Mouse (Mus musculus) liver, embryonic 16.5 days (tissue): ENCODE data around the gene Snrnp48. TPM values are rescaled to one million over a fixed set of nuclear protein-coding genes. Genes with fewer than 3 reads are reported as not detected.

Experiments
- ATAC-seq: fragments of 200-750 bp; cut with Nextera tagmentation; 2 replicates; pipeline ENCODE4 v1.8.0; 2017; ENCODE audit warnings: low read depth, mild to moderate bottlenecking, moderate number of reproducible peaks, moderate library complexity
- H3K27ac ChIP-seq: fragments of 300-500 bp; sonication (generic); 2 replicates; pipeline ENCODE4 v1.5.1; 2014; ENCODE audit warnings: mild to moderate bottlenecking, low read length
- H3K27me3 ChIP-seq: fragments of 300-500 bp; sonication (generic); 2 replicates; pipeline ENCODE4 v1.6.1; 2014; ENCODE audit warnings: low read depth, low read length, mixed read lengths; ENCODE audit not compliant: control insufficient read depth, insufficient read depth
- H3K36me3 ChIP-seq: fragments of 300-500 bp; sonication (generic); 2 replicates; pipeline ENCODE4 v1.6.1; 2014; ENCODE audit warnings: mild to moderate bottlenecking; ENCODE audit not compliant: control insufficient read depth, insufficient read depth
- H3K4me1 ChIP-seq: fragments of 300-500 bp; sonication (generic); 2 replicates; pipeline ENCODE4 v1.6.1; 2014; ENCODE audit warnings: low read depth, low read length, mixed read lengths; ENCODE audit not compliant: control insufficient read depth
- H3K4me2 ChIP-seq: fragments of 300-500 bp; sonication (generic); 2 replicates; pipeline ENCODE4 v1.6.1; 2014; ENCODE audit warnings: low read depth, low read length, mixed read lengths
- H3K4me3 ChIP-seq: fragments of 300-500 bp; sonication (generic); 2 replicates; pipeline ENCODE4 v1.5.1; 2014; ENCODE audit warnings: low read depth, mild to moderate bottlenecking, low read length
- H3K9ac ChIP-seq: fragments of 300-500 bp; sonication (generic); 2 replicates; pipeline ENCODE4 v1.6.1; 2014; ENCODE audit warnings: low read depth, low read length
- H3K9me3 ChIP-seq: fragments of 300-500 bp; sonication (generic); replicated peaks from 2 replicates; pipeline ENCODE4 v1.6.1; 2016; ENCODE audit warnings: low read length; ENCODE audit not compliant: control insufficient read depth
- WGBS: fragments of 180-500 bp; shearing (Covaris S2); extraction: QIAGEN DNeasy Blood & Tissue Kit; methylation state at CpG from one replicate; pipeline ENCODE4 v1.1.7; 2014; ENCODE audit not compliant: insufficient replicate concordance; 5-methylcytosine and 5-hydroxymethylcytosine counted together
- polyA plus RNA-seq: library from polyadenylated mRNA; unstranded; fragments of >200 nt; fragmentation: Nextera tagmentation; extraction: Ambion mirVana; gene quantifications from 2 replicates; pipeline ENCODE4 v1.2.1, GENCODE M21; 2015

The Snrnp48 gene
- polyA plus RNA-seq: 10.0 and 10.7 TPM in 2 replicates

DNA sequence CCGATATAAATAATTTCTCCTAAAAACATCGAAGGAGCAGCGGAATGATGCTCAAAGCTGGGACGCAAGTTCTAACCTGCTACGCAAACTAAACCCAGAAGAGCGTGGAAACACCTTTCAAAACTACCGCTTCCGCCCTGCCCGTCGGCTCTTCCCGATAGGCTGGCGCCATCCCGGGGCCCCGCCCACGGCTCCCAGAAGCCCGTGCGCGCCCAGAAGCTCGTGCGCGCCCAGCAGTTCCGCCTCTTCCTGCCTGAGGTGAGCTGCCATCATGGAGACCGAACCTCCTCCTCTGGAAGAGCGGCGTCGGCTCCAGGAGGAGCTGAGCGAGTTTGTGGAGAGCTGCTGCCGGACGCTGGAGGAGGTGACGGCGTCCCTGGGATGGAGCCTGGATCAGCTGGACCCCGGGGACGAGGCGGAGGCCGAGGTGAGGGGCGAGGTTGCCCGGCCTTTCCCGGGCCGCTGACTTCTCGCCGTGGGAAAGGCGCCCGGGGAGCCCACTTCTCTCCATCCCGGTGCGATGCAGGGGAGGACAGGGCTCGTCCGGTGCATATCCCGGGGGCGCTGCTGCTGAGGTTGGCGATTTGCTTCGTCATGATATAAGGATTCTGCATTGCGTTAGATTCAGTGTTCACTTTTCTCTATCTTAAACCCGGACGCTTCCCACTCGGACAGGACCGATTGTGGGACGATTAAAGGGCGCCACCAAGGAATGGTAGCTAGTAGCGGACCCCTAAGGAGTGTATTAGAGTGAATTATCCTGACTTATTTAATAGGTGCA lies at the start of gene Snrnp48:
Gene Snrnp48, plus strand, starts transcription at position 237 of the 781 bp plus-strand sequence.
- no peaks in the 10 kb centered on the region for H3K27me3 ChIP-seq
- H3K4me1 ChIP-seq: peaks cover 12% of the 10 kb centered on the region
- WGBS: under 1% methylated on average over 59 of the region's 59 CpGs
- H3K4me2 ChIP-seq: peak within 1 kb of the TSS; percentile 90
- peak within 1 kb of the TSS; percentile 97 for H3K4me3 ChIP-seq
- H3K9me3 ChIP-seq: no peaks in the 10 kb centered on the region
- peak within 1 kb of the TSS; percentile 95 for H3K9ac ChIP-seq
- no peaks in the 10 kb centered on the region for H3K36me3 ChIP-seq
- peak; percentile 99 for ATAC-seq
- H3K27ac ChIP-seq: peak within 1 kb of the TSS; percentile 77

GRCm38 (mm10) chr13:38155523-38155922 lies 49.2 kb upstream of the Snrnp48 start:
- ATAC-seq: no peak
- Histone ChIP-seq H3K36me3 (no peaks in the 10 kb centered on the region), H3K4me2 (no peak overlapping the region), H3K9me3 (no peaks in the 10 kb centered on the region), H3K4me3 (no peak overlapping the region), H3K9ac (no peak overlapping the region), H3K27ac (no peak overlapping the region), H3K27me3 (peaks cover 31% of the 10 kb centered on the region), H3K4me1 (no peaks in the 10 kb centered on the region; the same call in none of the 2 replicates)
- 24% methylated on average over 2 of the region's 2 CpGs for WGBS

GRCm38 (mm10) chr13:38157635-38158034 lies 47.1 kb upstream of the Snrnp48 start:
- peaks cover 9% of the 10 kb centered on the region for H3K27me3 ChIP-seq
- no peak for ATAC-seq
- H3K27ac ChIP-seq: no peak overlapping the region
- no peaks in the 10 kb centered on the region; the same call in 1 of the 2 replicates for H3K4me1 ChIP-seq
- H3K4me2 ChIP-seq: no peak overlapping the region
- no peak overlapping the region for H3K9ac ChIP-seq
- no peak overlapping the region for H3K4me3 ChIP-seq
- H3K9me3 ChIP-seq: no peaks in the 10 kb centered on the region
- 14% methylated on average over 6 of the region's 6 CpGs for WGBS
- no peaks in the 10 kb centered on the region for H3K36me3 ChIP-seq

- Histone ChIP-seq H3K9ac (no peak overlapping the region), H3K4me1 (no peaks in the 10 kb centered on the region; the same call in 1 of the 2 replicates), H3K36me3 (no peaks in the 10 kb centered on the region), H3K4me3 (no peak overlapping the region), H3K4me2 (no peak overlapping the region), H3K27ac (peak overlapping the region; percentile 44; the same call in 1 of the 2 replicates), H3K27me3 (no peaks in the 10 kb centered on the region), H3K9me3 (no peaks in the 10 kb centered on the region)
- ATAC-seq: no peak
- WGBS: 62% methylated on average over 2 of the region's 2 CpGs
Measured at GRCm38 (mm10) chr13:38162002-38162401, 42.7 kb upstream of the Snrnp48 start.

DNA sequence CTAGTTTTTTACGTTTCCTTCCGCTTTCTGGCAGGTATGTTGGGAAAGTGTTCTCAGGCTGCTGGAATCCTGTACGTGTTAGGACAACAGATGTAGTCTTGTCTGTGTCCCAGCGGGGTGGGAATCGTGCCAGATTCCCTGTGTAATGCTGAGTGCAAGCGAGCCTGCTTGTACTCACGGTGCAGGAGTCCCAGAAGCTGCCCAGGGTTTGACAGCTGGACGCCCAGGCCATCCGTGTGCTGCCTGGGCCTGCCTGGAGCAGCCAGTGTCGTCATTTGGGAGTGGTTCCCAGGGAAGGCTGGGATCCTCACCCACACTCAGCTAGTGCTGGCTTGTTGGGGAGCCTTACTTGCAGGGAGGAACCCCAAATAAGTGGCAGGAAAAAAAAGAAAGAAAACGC lies 42.1 kb upstream of the Snrnp48 start:
- Histone ChIP-seq H3K27ac (peak overlapping the region; percentile 44; the same call in 1 of the 2 replicates), H3K4me2 (no peak overlapping the region), H3K9ac (no peak overlapping the region), H3K36me3 (no peaks in the 10 kb centered on the region), H3K27me3 (no peaks in the 10 kb centered on the region), H3K9me3 (no peaks in the 10 kb centered on the region), H3K4me3 (no peak overlapping the region), H3K4me1 (no peaks in the 10 kb centered on the region; the same call in 1 of the 2 replicates)
- ATAC-seq: peak; percentile 95
- WGBS: 52% methylated on average over 11 of the region's 11 CpGs

DNA sequence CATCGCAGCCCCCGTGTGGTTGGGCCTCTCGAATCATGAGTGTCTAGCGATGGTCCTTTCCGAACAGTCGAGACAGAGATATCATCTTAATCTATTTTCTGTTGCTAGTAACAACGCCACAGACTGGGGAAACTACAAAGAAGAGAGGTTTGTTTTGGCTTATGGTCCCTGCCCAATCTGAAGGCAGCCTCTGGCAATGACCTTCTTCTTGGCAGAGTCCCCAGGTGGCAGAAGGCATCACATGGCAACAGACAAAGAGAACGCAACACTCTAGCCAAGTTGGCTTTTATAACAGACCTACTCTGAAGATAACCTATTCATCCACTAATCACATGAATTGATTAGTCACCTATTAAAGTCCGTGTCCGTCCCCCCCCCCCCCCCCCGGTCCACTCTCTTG lies 39.8 kb upstream of the Snrnp48 start:
- 75% methylated on average over 11 of the region's 11 CpGs for WGBS

GRCm38 (mm10) chr13:38167056-38167455 lies 37.7 kb upstream of the Snrnp48 start:
- no peak for ATAC-seq
- Histone ChIP-seq H3K27ac (no peak overlapping the region), H3K4me1 (peaks cover 2% of the 10 kb centered on the region; the same call in 1 of the 2 replicates), H3K9ac (no peak overlapping the region), H3K27me3 (no peaks in the 10 kb centered on the region), H3K4me2 (no peak overlapping the region), H3K4me3 (no peak overlapping the region), H3K36me3 (no peaks in the 10 kb centered on the region), H3K9me3 (no peaks in the 10 kb centered on the region)
- WGBS: 64% methylated on average over 3 of the region's 3 CpGs

More for the DNA sequence above, 39.8 kb upstream of the Snrnp48 start:
- Histone ChIP-seq H3K4me2 (no peak overlapping the region), H3K27me3 (no peaks in the 10 kb centered on the region), H3K4me3 (no peak overlapping the region), H3K4me1 (no peaks in the 10 kb centered on the region; the same call in 1 of the 2 replicates), H3K36me3 (no peaks in the 10 kb centered on the region), H3K9ac (no peak overlapping the region), H3K9me3 (no peaks in the 10 kb centered on the region), H3K27ac (no peak overlapping the region)
- no peak for ATAC-seq

DNA sequence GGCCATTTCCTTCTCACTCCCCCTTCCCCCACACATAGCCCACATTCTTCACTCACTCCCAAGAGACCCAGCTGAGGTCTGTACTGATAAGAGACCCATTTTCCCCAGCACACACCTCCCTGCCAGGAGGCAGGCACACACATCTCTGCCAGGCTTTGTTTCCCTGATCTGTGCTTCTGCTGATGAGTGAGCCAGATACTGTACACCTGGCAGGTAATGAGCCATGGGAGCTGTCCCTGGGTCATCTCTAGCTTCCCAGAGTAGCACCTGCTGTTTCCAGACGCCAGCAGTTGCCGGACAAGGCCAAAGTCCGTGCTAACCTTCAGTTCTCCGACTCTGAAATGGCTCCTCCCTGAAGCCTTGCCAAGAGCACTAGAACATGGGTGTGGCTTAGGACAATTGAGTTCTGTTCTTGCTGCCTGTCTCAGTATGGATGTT lies 34.0 kb upstream of the Snrnp48 start:
- no peak overlapping the region for H3K4me3 ChIP-seq
- no peak overlapping the region for H3K4me2 ChIP-seq
- ATAC-seq: no peak
- H3K27me3 ChIP-seq: no peaks in the 10 kb centered on the region
- H3K9me3 ChIP-seq: no peaks in the 10 kb centered on the region
- H3K36me3 ChIP-seq: no peaks in the 10 kb centered on the region
- no peak overlapping the region for H3K27ac ChIP-seq
- 35% methylated on average over 4 of the region's 4 CpGs for WGBS
- H3K9ac ChIP-seq: no peak overlapping the region
- peaks cover 2% of the 10 kb centered on the region; the same call in 1 of the 2 replicates for H3K4me1 ChIP-seq

DNA sequence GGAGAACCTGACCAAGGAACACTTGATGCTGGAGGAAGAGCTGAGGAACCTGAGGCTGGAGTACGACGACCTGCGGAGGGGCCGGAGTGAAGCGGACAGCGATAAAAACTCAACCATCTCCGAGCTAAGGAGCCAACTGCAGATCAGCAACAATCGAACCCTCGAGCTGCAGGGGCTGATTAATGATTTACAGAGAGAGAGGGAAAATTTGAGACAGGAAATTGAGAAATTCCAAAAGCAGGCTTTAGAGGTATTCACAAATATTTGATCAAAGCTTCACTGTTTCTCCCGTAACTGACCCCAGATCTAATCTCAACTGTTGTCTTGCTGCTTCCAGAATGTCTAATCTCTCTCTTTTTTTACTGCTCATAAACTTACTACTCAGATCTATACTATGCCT lies 11.3 kb upstream of the Snrnp48 start:
- ATAC-seq: peak; percentile 32; the same call in 1 of the 2 replicates

More for the DNA sequence above, 11.3 kb upstream of the Snrnp48 start:
- Histone ChIP-seq H3K4me2 (peak overlapping the region; percentile 2; the same call in 1 of the 2 replicates), H3K9me3 (peaks cover 14% of the 10 kb centered on the region), H3K36me3 (peaks cover 49% of the 10 kb centered on the region), H3K4me3 (no peak overlapping the region; the same call in 1 of the 2 replicates), H3K9ac (no peak overlapping the region), H3K4me1 (no peaks in the 10 kb centered on the region), H3K27ac (peak overlapping the region; percentile 61), H3K27me3 (no peaks in the 10 kb centered on the region)
- WGBS: 72% methylated on average over 10 of the region's 10 CpGs
